Mouse (Mus musculus): ENCODE results near the gene Col4a2. TPM values are rescaled to one million over a fixed set of nuclear protein-coding genes. Genes with fewer than 3 reads are reported as not detected.
A peak's percentile ranks its signal among the peaks of the same experiment; 100 is the strongest.
"Not testable (repeated sequence)": the region's sequence is repeated elsewhere in the genome, so short reads cannot be mapped to it uniquely, and the experiment has no call there.

Col4a2 gene
- polyA plus RNA-seq, 1 experiment from 2014 or later: 189 TPM

GRCm38 (mm10) chr8:11487229-11487628 lies 174.6 kb downstream of the Col4a2 start:
- no peak for DNase-seq (ENCODE audit: low spot score)
- Histone ChIP-seq H3K4me3 (ENCODE audit: low read depth, low read length) (no peak overlapping the region), H3K9ac (replicated peaks; ENCODE audit: low read depth) (no peak overlapping the region), H3K36me3 (ENCODE audit: insufficient read depth, low read length) (no peaks in the 10 kb centered on the region), H3K4me2 (replicated peaks; ENCODE audit: low read depth, low read length) (no peak overlapping the region), H3K9me3 (ENCODE audit: low read length) (no peaks in the 10 kb centered on the region), H3K27ac (ENCODE audit: low read length) (no peak overlapping the region), H3K4me1 (ENCODE audit: insufficient read depth, low read depth, low read length) (no peaks in the 10 kb centered on the region), H3K27me3 (replicated peaks; ENCODE audit: insufficient read depth, low read length) (no peaks in the 10 kb centered on the region; the same call in 1 of the 2 replicates)
- WGBS: 60% methylated on average over 4 of the region's 4 CpGs
- ATAC-seq: no peak
- TF ChIP-seq CTCF (IDR thresholded peaks at IDR 0.05) (no peak), EP300 (IDR thresholded peaks at IDR 0.05) (no peak)

DNA sequence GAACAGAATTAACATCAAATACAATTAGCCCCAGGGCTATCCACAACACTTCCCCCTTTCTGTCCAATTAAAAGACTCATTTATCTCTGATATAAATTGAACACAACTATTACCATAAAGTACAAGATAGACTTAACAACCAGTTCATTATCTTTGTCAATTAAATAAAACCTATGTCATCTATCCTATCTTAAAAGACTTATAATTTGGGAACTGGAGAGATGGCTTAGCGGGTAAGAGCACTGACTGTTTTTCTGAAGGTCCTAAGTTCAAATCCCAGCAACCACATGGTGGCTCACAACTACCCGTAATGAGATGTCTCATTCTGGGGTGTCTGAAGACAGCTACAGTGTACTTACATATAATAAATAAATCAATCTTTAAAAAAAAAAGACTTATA lies 179.7 kb downstream of the Col4a2 start:
- H3K4me1 ChIP-seq (ENCODE audit: insufficient read depth, low read depth, low read length); H3K9ac ChIP-seq (replicated peaks; ENCODE audit: low read depth); H3K36me3 ChIP-seq (ENCODE audit: insufficient read depth, low read length); H3K9me3 ChIP-seq (ENCODE audit: low read length); DNase-seq (ENCODE audit: low spot score); H3K27ac ChIP-seq (ENCODE audit: low read length); H3K4me3 ChIP-seq (ENCODE audit: low read depth, low read length); H3K27me3 ChIP-seq (replicated peaks; ENCODE audit: insufficient read depth, low read length); H3K4me2 ChIP-seq (replicated peaks; ENCODE audit: low read depth, low read length); ATAC-seq: not testable (repeated sequence)
- WGBS: 77% methylated on average over 2 of the region's 2 CpGs

GRCm38 (mm10) chr8:11497017-11497990 lies 184.7 kb downstream of the Col4a2 start, which contains the start of gene Naxd:
TSS of gene Naxd (plus strand) at chr8:11497506.
- Histone ChIP-seq H3K9me3 (ENCODE audit: low read length) (no peaks in the 10 kb centered on the region), H3K4me1 (ENCODE audit: insufficient read depth, low read depth, low read length) (peaks cover 7% of the 10 kb centered on the region; the same call in 1 of the 2 replicates), H3K9ac (replicated peaks; ENCODE audit: low read depth) (peak within 1 kb of the TSS; percentile 79), H3K36me3 (ENCODE audit: insufficient read depth, low read length) (no peaks in the 10 kb centered on the region), H3K27me3 (replicated peaks; ENCODE audit: insufficient read depth, low read length) (no peaks in the 10 kb centered on the region), H3K27ac (ENCODE audit: low read length) (peak within 1 kb of the TSS; percentile 87), H3K4me3 (ENCODE audit: low read depth, low read length) (peak within 1 kb of the TSS; percentile 79), H3K4me2 (replicated peaks; ENCODE audit: low read depth, low read length) (peak within 1 kb of the TSS; percentile 61)
- peak; percentile 98 for ATAC-seq
- peak; percentile 97 for DNase-seq (ENCODE audit: low spot score)
- WGBS: 6% methylated on average over 66 of the region's 73 CpGs
- TF ChIP-seq CTCF (IDR thresholded peaks at IDR 0.05) (no peak), EP300 (IDR thresholded peaks at IDR 0.05) (peak; percentile 20; the same call in 1 of the 2 replicates)

GRCm38 (mm10) chr8:11498281-11498680 lies 185.7 kb downstream of the Col4a2 start:
- Histone ChIP-seq H3K27ac (ENCODE audit: low read length) (peak overlapping the region; percentile 87), H3K9ac (replicated peaks; ENCODE audit: low read depth) (no peak overlapping the region), H3K4me2 (replicated peaks; ENCODE audit: low read depth, low read length) (peak overlapping the region; percentile 61), H3K4me1 (ENCODE audit: insufficient read depth, low read depth, low read length) (peaks cover 7% of the 10 kb centered on the region; the same call in 1 of the 2 replicates), H3K36me3 (ENCODE audit: insufficient read depth, low read length) (no peaks in the 10 kb centered on the region), H3K27me3 (replicated peaks; ENCODE audit: insufficient read depth, low read length) (no peaks in the 10 kb centered on the region), H3K9me3 (ENCODE audit: low read length) (no peaks in the 10 kb centered on the region), H3K4me3 (ENCODE audit: low read depth, low read length) (peak overlapping the region; percentile 79)
- WGBS: 57% methylated on average over 12 of the region's 12 CpGs
- TF ChIP-seq EP300 (IDR thresholded peaks at IDR 0.05) (no peak; the same call in 1 of the 2 replicates), CTCF (IDR thresholded peaks at IDR 0.05) (no peak)
- peak; percentile 53 for DNase-seq (ENCODE audit: low spot score)
- no peak for ATAC-seq

Other genes with a start within 250 kb of the Col4a2 start
- 346 and 376 TPM in 2 replicates for gene Col4a1, start within 50 bp of the Col4a2 start, polyA plus RNA-seq (2015; fragmentation: Nextera tagmentation; extraction: Ambion mirVana)
- 17.8 and 19.9 TPM in 2 replicates for gene Rab20, start 165.9 kb downstream of the Col4a2 start, polyA plus RNA-seq (2015; fragmentation: Nextera tagmentation; extraction: Ambion mirVana)
- gene Naxd, start 184.7 kb downstream of the Col4a2 start, polyA plus RNA-seq (2015; fragmentation: Nextera tagmentation; extraction: Ambion mirVana): 201 and 223 TPM in 2 replicates
- 13.7 and 16.5 TPM in 2 replicates for gene Cars2, start 238.0 kb downstream of the Col4a2 start, polyA plus RNA-seq (2015; fragmentation: Nextera tagmentation; extraction: Ambion mirVana)
- gene Ing1, start 242.8 kb downstream of the Col4a2 start, polyA plus RNA-seq (2015; fragmentation: Nextera tagmentation; extraction: Ambion mirVana): 40.9 and 42.5 TPM in 2 replicates